Mouse (Mus musculus) myocyte (in vitro differentiated cells): ENCODE results near the gene Ptprg.

Source experiments
- CEBPB ChIP-seq: IDR thresholded peaks from 2 replicates; pipeline ENCODE4 v1.6.1; 2011; ENCODE audit warnings: mild to moderate bottlenecking, moderate library complexity; ENCODE audit not compliant: poor library complexity, insufficient read depth, severe bottlenecking
- E2F4 ChIP-seq: IDR thresholded peaks from one replicate; pipeline ENCODE4 v1.6.1; 2011; ENCODE audit warnings: mild to moderate bottlenecking, control low read depth, moderate library complexity; ENCODE audit not compliant: insufficient read depth
- MAX ChIP-seq: IDR thresholded peaks from one replicate; pipeline ENCODE4 v1.6.1; 2011; ENCODE audit warnings: low read depth, mild to moderate bottlenecking, control low read depth
- POLR2A ChIP-seq: IDR thresholded peaks from one replicate; pipeline ENCODE4 v1.6.1; 2011; ENCODE audit warnings: low read depth, mild to moderate bottlenecking, control low read depth, moderate library complexity; ENCODE audit not compliant: insufficient read length
- USF1 ChIP-seq: IDR thresholded peaks from one replicate; pipeline ENCODE4 v1.6.1; 2011; ENCODE audit warnings: low read depth, mild to moderate bottlenecking, control low read depth, moderate library complexity

- no peak for TF ChIP-seq E2F4
- TF ChIP-seq MAX: no peak
- no peak for TF ChIP-seq USF1
- TF ChIP-seq CEBPB: no peak
- TF ChIP-seq POLR2A: no peak
These were observed 87.0 kb downstream of the Ptprg start for GRCm38 (mm10) chr14:11640372-11640771.
